Mouse (Mus musculus) Patski (cell line): ENCODE measurements around the gene Gm17555. TPM values are rescaled to one million over a fixed set of nuclear protein-coding genes. Genes with fewer than 3 reads are reported as not detected.
"Not testable (repeated sequence)": the region's sequence is repeated elsewhere in the genome, so short reads cannot be mapped to it uniquely, and the experiment has no call there.

Experiments used
- ATAC-seq: fragments of 100-300 bp; one replicate; pipeline ENCODE4 v1.8.0; 2021
- CTCF ChIA-PET: fragments of 350-600 bp; sonication (Branson Sonifier 250); formaldehyde crosslinking; loops from one replicate; lab custom pipeline; 2022; ENCODE audit warnings: inconsistent platforms; lab: Charles Lee
- POLR2A ChIA-PET: fragments of 350-600 bp; sonication (Branson Sonifier 250); formaldehyde crosslinking; loops from one replicate; lab custom pipeline; 2022; ENCODE audit warnings: antibody characterized with exemption, inconsistent platforms; lab: Charles Lee
- DNase-seq: peaks from one replicate; pipeline ENCODE4 v3.0.0-alpha.2; 2011; ENCODE audit warnings: low read depth, low spot score
- H3K27me3 ChIP-seq: fragments of 371-371 bp; one replicate; pipeline ENCODE4 v1.5.1; 2021
- CTCF ChIP-seq: fragments of 100-300 bp; IDR thresholded peaks from one replicate; pipeline ENCODE4 v1.5.1; 2021
- in situ Hi-C: fragments of 300-500 bp; cut with MboI; formaldehyde crosslinking; loops from 3 replicates; pipeline ENCODE4 v1.11.1; 2018; ENCODE audit warnings: low pct_unique_long_range_greater_than_20kb, mixed read lengths
- polyA plus RNA-seq: library from polyadenylated mRNA; unstranded; gene quantifications from one replicate; pipeline ENCODE4 v1.2.3, GENCODE M21; 2021

Gm17555 gene
- not detected for polyA plus RNA-seq

- ATAC-seq, H3K27me3 ChIP-seq, CTCF ChIA-PET, in situ Hi-C loops, POLR2A ChIA-PET, DNase-seq: not testable (repeated sequence)
Observed at GRCm38 (mm10) chr2:126214800-126215199, at the start of gene Gm17555. Gene Gm17555 (plus strand): TSS chr2:126215100.

GRCm38 (mm10) chr2:126165277-126166018, 49.5 kb upstream of the Gm17555 start:
- TF ChIP-seq CTCF, result no peak
- DNase-seq, result no peak
- ATAC-seq, result no peak
- no peaks in the 10 kb centered on the region for H3K27me3 ChIP-seq
- ChIA-PET CTCF (no interaction called here), POLR2A (no interaction called here)
- in situ Hi-C loops, result no loop called here

- ChIA-PET CTCF (no interaction called here), POLR2A (no interaction called here)
- in situ Hi-C loops, result no loop called here
- DNase-seq (no peak), ATAC-seq (no peak)
- no peak for TF ChIP-seq CTCF
- H3K27me3 ChIP-seq, result no peaks in the 10 kb centered on the region
Observed at GRCm38 (mm10) chr2:126166335-126166734, 48.6 kb upstream of the Gm17555 start.

- in situ Hi-C loops, result no loop called here
- ATAC-seq, result no peak
- TF ChIP-seq CTCF, result no peak
- H3K27me3 ChIP-seq, result no peaks in the 10 kb centered on the region
- CTCF ChIA-PET, result no interaction called here
- POLR2A ChIA-PET, result no interaction called here
- no peak for DNase-seq
Observed at GRCm38 (mm10) chr2:126166848-126167617, 47.9 kb upstream of the Gm17555 start.

- in situ Hi-C loops, result no loop called here
- H3K27me3 ChIP-seq, result no peaks in the 10 kb centered on the region
- POLR2A ChIA-PET, result no interaction called here
- DNase-seq, result no peak
- CTCF ChIA-PET, result interaction anchor here (2.4 kb wide), 1 partner anchor 13 kb away, joined by 10 read pairs; no protein-coding TSS in a partner anchor
- TF ChIP-seq CTCF, result no peak
- ATAC-seq, result no peak
Observed at GRCm38 (mm10) chr2:126171427-126171826, 43.5 kb upstream of the Gm17555 start.

- in situ Hi-C loops, result no loop called here
- no peak for TF ChIP-seq CTCF
- no peak for DNase-seq
- ChIA-PET CTCF (interaction anchor here (1.3 kb wide), 1 partner anchor 21 kb away, joined by 3 read pairs; no protein-coding TSS in a partner anchor), POLR2A (no interaction called here)
- H3K27me3 ChIP-seq, result no peaks in the 10 kb centered on the region
- no peak for ATAC-seq
Observed at GRCm38 (mm10) chr2:126191306-126191705, 23.6 kb upstream of the Gm17555 start.

GRCm38 (mm10) chr2:126192129-126192528, 22.8 kb upstream of the Gm17555 start:
- in situ Hi-C loops, result no loop called here
- DNase-seq, result no peak
- ATAC-seq, result no peak
- no peak for TF ChIP-seq CTCF
- ChIA-PET POLR2A (no interaction called here), CTCF (no interaction called here)
- H3K27me3 ChIP-seq, result no peaks in the 10 kb centered on the region

GRCm38 (mm10) chr2:126195631-126196356, 19.1 kb upstream of the Gm17555 start:
- TF ChIP-seq CTCF, result no peak
- DNase-seq (no peak), ATAC-seq (no peak)
- POLR2A ChIA-PET, result no interaction called here
- in situ Hi-C loops, result no loop called here
- CTCF ChIA-PET, result no interaction called here
- H3K27me3 ChIP-seq, result no peaks in the 10 kb centered on the region

GRCm38 (mm10) chr2:126198971-126199370, 15.9 kb upstream of the Gm17555 start:
- in situ Hi-C loops, result no loop called here
- DNase-seq, result no peak

GRCm38 (mm10) chr2:126211011-126211680, 3.8 kb upstream of the Gm17555 start:
- ATAC-seq, result no peak
- ChIA-PET CTCF (no interaction called here), POLR2A (no interaction called here)
- no peak for TF ChIP-seq CTCF
- in situ Hi-C loops, result no loop called here
- DNase-seq, result no peak
- no peaks in the 10 kb centered on the region for H3K27me3 ChIP-seq

More at GRCm38 (mm10) chr2:126198971-126199370, 15.9 kb upstream of the Gm17555 start:
- TF ChIP-seq CTCF, result no peak
- CTCF ChIA-PET, result no interaction called here
- peaks cover 3% of the 10 kb centered on the region for H3K27me3 ChIP-seq
- POLR2A ChIA-PET, result no interaction called here
- ATAC-seq, result no peak
